Mouse (Mus musculus) layer of hippocampus, adult 18-20 months (tissue): ENCODE data around the gene Spata5. TPM values are rescaled to one million over a fixed set of nuclear protein-coding genes. Genes with fewer than 3 reads are reported as not detected.

Experiments used
- DNase-seq, 2 experiments: peaks; one replicate each; pipeline ENCODE4 v3.0.0; 2022; ENCODE audit warnings: low spot score in 2 of 2
- total RNA-seq, 2 experiments: library from RNA; stranded (reverse); gene quantifications; 2 replicates each; pipeline ENCODE4 v1.2.3; 2021

Spata5 gene
- total RNA-seq, 2 experiments from 2014 or later: 26.8 to 31.0 TPM

DNA sequence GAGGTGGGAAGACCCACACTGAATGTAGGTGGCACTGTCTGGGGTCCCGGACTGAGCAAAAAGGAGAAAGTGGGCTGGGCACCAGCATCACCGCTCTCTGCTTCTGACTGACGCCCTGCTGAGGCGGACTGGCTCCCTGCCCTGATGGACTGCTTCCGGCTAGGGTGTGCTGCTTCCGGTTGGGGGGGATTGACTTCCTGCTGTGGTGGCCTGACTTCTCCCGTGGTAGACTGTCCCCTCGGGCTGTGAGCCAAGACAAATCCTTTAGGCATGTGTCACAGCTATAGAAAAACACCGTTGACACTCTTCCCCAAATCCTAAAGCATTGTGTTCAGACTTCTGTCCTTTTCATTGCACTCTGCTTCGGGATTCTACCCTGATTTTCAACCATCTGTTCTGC lies 194.0 kb downstream of the Spata5 start:
- DNase-seq: no peak

DNA sequence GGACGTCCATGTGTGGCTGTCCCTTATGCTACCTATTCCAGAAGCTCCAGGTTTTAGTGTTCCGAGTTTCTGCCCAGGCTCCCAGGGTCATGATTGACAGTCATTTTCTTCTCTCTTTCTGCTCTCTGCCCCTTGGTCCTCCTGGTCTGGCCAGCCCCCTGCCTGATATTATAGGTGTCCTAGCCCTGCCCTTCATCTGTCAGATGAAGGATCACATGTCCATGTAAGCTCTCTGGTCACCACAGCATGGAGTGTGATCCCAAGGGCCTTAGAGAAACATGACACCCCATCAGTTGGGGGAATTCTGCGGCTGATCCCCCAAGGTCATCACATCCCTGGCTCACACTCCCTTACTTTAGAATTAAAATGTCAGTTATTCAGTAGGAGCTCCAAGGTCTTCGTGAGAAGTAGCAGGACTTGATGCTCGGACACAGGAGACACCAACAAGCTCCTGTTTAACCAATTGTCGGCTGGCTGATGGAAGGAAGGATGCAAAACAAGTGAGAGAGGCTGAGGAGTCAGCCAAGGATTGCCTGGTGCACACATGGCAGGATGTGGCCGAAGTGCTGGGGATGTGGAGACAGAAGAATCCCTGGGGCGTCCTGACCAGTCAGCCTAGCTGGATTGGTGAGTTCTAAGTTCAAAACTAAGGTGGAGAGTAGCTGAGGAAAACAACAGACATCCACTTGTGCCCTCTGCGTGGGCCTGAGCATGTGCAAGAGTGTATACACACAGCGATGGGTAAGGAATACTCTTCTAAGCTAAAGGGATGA lies 195.4 kb downstream of the Spata5 start:
- no peak for DNase-seq

DNA sequence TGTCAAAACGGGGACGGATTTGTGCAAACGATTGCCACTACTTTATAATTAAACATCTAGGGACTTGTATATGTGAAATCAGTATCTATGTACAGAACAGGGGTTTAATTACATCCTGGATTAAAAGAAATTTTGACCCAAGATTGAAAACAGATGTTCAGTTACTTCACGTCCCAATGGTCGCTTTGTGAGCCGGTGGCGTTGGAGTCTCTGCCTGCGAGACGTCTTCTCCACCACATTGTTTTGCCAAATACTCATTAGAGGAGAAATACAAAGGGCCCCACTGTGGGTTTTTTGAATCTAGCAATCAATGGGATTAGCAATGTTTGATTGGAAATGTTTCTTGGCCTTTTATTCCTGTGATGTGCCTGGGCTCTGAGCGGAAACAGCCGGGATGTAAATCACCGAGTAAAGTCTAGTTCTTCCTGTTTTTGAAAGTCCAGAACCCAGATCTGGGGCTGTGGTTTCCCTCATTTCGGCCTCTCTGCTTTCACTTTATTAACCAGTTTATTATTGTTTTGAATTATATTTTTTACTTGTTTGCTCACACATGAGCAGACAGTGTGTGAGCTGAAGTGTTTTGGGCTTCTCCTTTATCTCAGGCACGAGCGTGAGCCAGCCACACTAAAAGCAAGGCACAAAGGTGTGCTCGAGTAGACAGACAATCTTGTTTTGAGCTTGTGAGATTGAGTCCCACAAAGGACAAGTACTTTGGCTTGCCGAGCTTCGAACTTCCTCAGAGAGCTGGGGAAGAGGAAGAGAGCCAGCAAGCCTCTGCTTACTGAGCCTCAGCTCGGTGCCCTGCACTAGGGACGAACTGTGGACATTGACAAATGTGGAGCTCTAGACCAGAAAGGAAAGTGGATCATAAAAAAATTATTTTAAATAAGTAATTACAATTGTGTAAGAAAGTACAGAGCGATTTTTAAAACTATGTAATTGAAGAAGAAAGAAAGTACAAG lies 197.2 kb downstream of the Spata5 start:
- DNase-seq: no peak

Other genes starting within 250 kb of the Spata5 start
- gene Il21, start 187.3 kb upstream of the Spata5 start, total RNA-seq: under 1 TPM in 1 of 2 experiments, not detected in 1; 0.23 TPM
- 1 to 10 TPM; 5.2 to 6.3 TPM for gene Bbs12, start 107.3 kb upstream of the Spata5 start, total RNA-seq
- gene Cetn4, start 107.2 kb upstream of the Spata5 start, total RNA-seq: 10 to 100 TPM in 1 of 2 experiments, 1 to 10 TPM in 1; 9.0 to 13.3 TPM
- gene Fgf2, start 71.5 kb upstream of the Spata5 start, total RNA-seq: 10 to 100 TPM in 1 of 2 experiments, 1 to 10 TPM in 1; 8.4 to 11.4 TPM
- 1 to 10 TPM; 4.7 to 7.1 TPM for gene Nudt6, start 315 bp downstream of the Spata5 start, total RNA-seq
- gene Spry1, start 220.1 kb downstream of the Spata5 start, total RNA-seq: 10 to 100 TPM in 1 of 2 experiments, 1 to 10 TPM in 1; 9.7 to 10.8 TPM